Comparison of ENCODE assay signal across 12 mouse cellular contexts in the genomic region with DNA sequence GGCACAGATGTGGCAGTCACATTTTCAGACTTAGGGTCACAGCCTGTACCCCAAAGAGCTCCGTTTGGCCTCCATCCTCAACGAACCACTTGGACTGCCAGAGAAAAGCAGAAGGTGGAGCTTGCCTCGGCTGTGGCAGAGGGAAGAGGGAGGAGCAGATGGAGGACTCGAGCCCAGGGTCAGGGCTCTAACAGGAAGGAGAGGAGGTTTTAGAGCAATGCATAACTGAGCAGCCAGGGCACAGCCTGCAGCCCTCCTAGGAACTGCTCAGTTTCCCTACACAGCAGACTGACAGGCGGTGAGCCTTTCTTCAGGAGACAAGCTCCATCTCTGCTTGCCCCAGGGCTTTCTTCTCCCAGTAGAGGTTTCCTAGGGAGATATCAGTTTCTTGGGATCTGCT.
DNase-seq lines count a peak whose midpoint lies in the region; ATAC-seq lines count a peak whose summit lies in the region.
"Had no signal": no experiment of that assay in that cellular context is flagged by ENCODE, and none has a peak within 500 bp of the region (broad histone marks: within the 10 kb centered on the region; RNA-seq: fewer than 3 reads in every experiment).

No protein-coding gene starts in this region.

- peaks cover 16% of the 10 kb centered on the region for H3K4me1 ChIP-seq in midbrain, embryonic 10.5 days
- peaks cover 14% of the 10 kb centered on the region; the same call in 1 of the 2 replicates for H3K4me1 ChIP-seq in midbrain, embryonic 15.5 days
- H3K4me1 ChIP-seq in embryonic facial prominence, embryonic 11.5 days (ENCODE audit: control insufficient read depth, insufficient read depth, low read length), result no peaks in the 10 kb centered on the region
- peaks cover 69% of the 10 kb centered on the region for H3K4me1 ChIP-seq in liver, embryonic 13.5 days (replicated peaks)
- peaks cover 11% of the 10 kb centered on the region for H3K4me1 ChIP-seq in midbrain, embryonic 16.5 days (ENCODE audit: control insufficient read depth, insufficient read depth, low read length)

- H3K4me3 ChIP-seq in midbrain, embryonic 10.5 days, result no peak overlapping the region
- H3K4me3 ChIP-seq in midbrain, embryonic 15.5 days, result no peak overlapping the region
- no peak overlapping the region for H3K4me3 ChIP-seq in embryonic facial prominence, embryonic 11.5 days (ENCODE audit: low read depth, low read length)
- H3K4me3 ChIP-seq in liver, embryonic 13.5 days (replicated peaks), result no peak overlapping the region
- H3K4me3 ChIP-seq in midbrain, embryonic 16.5 days (ENCODE audit: low read depth, low read length), result no peak overlapping the region

- peak overlapping the region; percentile 34; the same call in 1 of the 2 replicates for H3K27ac ChIP-seq in midbrain, embryonic 10.5 days (replicated peaks)
- no peak overlapping the region for H3K27ac ChIP-seq in midbrain, embryonic 15.5 days
- no peak overlapping the region for H3K27ac ChIP-seq in embryonic facial prominence, embryonic 11.5 days (replicated peaks; ENCODE audit: low read depth, low read length)
- H3K27ac ChIP-seq in liver, embryonic 13.5 days, result peak overlapping the region; percentile 59
- no peak overlapping the region for H3K27ac ChIP-seq in midbrain, embryonic 16.5 days (ENCODE audit: low read length)

- no peak overlapping the region for H3K9ac ChIP-seq in midbrain, embryonic 15.5 days
- no peak overlapping the region for H3K9ac ChIP-seq in embryonic facial prominence, embryonic 11.5 days (replicated peaks; ENCODE audit: low read length)
- peak overlapping the region; percentile 31 for H3K9ac ChIP-seq in liver, embryonic 13.5 days
- no peak overlapping the region for H3K9ac ChIP-seq in midbrain, embryonic 16.5 days (ENCODE audit: low read depth, low read length)

- H3K27me3 ChIP-seq in midbrain, embryonic 10.5 days (ENCODE audit: low read depth, poor library complexity, severe bottlenecking), result no peaks in the 10 kb centered on the region
- H3K27me3 ChIP-seq in midbrain, embryonic 15.5 days (replicated peaks), result no peaks in the 10 kb centered on the region
- no peaks in the 10 kb centered on the region for H3K27me3 ChIP-seq in embryonic facial prominence, embryonic 11.5 days (ENCODE audit: control insufficient read depth, insufficient read depth, low read length)
- no peaks in the 10 kb centered on the region for H3K27me3 ChIP-seq in liver, embryonic 13.5 days
- no peaks in the 10 kb centered on the region for H3K27me3 ChIP-seq in midbrain, embryonic 16.5 days (ENCODE audit: control insufficient read depth, insufficient read depth, low read depth, low read length)

- H3K36me3 ChIP-seq in midbrain, embryonic 10.5 days, result no peaks in the 10 kb centered on the region
- no peaks in the 10 kb centered on the region for H3K36me3 ChIP-seq in midbrain, embryonic 15.5 days (replicated peaks)
- no peaks in the 10 kb centered on the region for H3K36me3 ChIP-seq in embryonic facial prominence, embryonic 11.5 days (replicated peaks; ENCODE audit: control insufficient read depth, insufficient read depth, low read depth, low read length)
- no peaks in the 10 kb centered on the region for H3K36me3 ChIP-seq in liver, embryonic 13.5 days
- no peaks in the 10 kb centered on the region for H3K36me3 ChIP-seq in midbrain, embryonic 16.5 days (ENCODE audit: control insufficient read depth, insufficient read depth, low read length)

- ATAC-seq in midbrain, embryonic 15.5 days (replicated peaks), result no peak; the same call in 1 of the 2 replicates
- ATAC-seq in embryonic facial prominence, embryonic 11.5 days (replicated peaks; ENCODE audit: insufficient number of reproducible peaks, low FRiP score, low TSS enrichment, low read depth), result peak; percentile 88
- ATAC-seq in liver, embryonic 13.5 days (ENCODE audit: low read depth), result peak; percentile 36
- peak; percentile 29 for ATAC-seq in midbrain, embryonic 16.5 days
- ATAC-seq: inflammation-experienced regulatory T-cells, adult 6 months; lung, postnatal 0 days had no signal

- no peak for DNase-seq in midbrain, embryonic 10.5 days (ENCODE audit: low spot score)
- DNase-seq in embryonic facial prominence, embryonic 11.5 days (ENCODE audit: low spot score), result no peak
- DNase-seq in liver, embryonic 13.5 days, result no peak
- no peak for DNase-seq in ovary, adult 18-20 months (ENCODE audit: low spot score)
- no peak for DNase-seq in left cerebral cortex, postnatal 25 days (ENCODE audit: low spot score in 2 of 2)
- DNase-seq: adrenal gland, postnatal 36 days; kidney, postnatal 14 days; thymus, postnatal 25 days had no signal

- intact Hi-C loops in left cerebral cortex, postnatal 25 days (cut with DNase I), result no loop called here

- 35% methylated on average over 5 of the region's 5 CpGs for WGBS in midbrain, embryonic 10.5 days
- 31% methylated on average over 5 of the region's 5 CpGs for WGBS in midbrain, embryonic 15.5 days
- WGBS in embryonic facial prominence, embryonic 11.5 days, result 18% methylated on average over 5 of the region's 5 CpGs
- WGBS in liver, embryonic 13.5 days (ENCODE audit: insufficient replicate concordance), result 33% methylated on average over 5 of the region's 5 CpGs
- 23% methylated on average over 5 of the region's 5 CpGs for WGBS in midbrain, embryonic 16.5 days

- H3K4me2 ChIP-seq in midbrain, embryonic 15.5 days, result no peak overlapping the region
- no peak overlapping the region for H3K4me2 ChIP-seq in embryonic facial prominence, embryonic 11.5 days (ENCODE audit: low read depth, low read length)
- H3K4me2 ChIP-seq in liver, embryonic 13.5 days, result no peak overlapping the region
- no peak overlapping the region for H3K4me2 ChIP-seq in midbrain, embryonic 16.5 days (ENCODE audit: low read length)

- H3K9me3 ChIP-seq in midbrain, embryonic 10.5 days (replicated peaks), result no peaks in the 10 kb centered on the region
- H3K9me3 ChIP-seq in midbrain, embryonic 15.5 days, result no peaks in the 10 kb centered on the region
- no peaks in the 10 kb centered on the region for H3K9me3 ChIP-seq in embryonic facial prominence, embryonic 11.5 days (replicated peaks; ENCODE audit: control insufficient read depth, low read length)
- H3K9me3 ChIP-seq in liver, embryonic 13.5 days (replicated peaks), result no peaks in the 10 kb centered on the region
- H3K9me3 ChIP-seq in midbrain, embryonic 16.5 days (replicated peaks; ENCODE audit: control insufficient read depth, low read length, poor library complexity, severe bottlenecking), result no peaks in the 10 kb centered on the region

Comparison
In these comparisons a context has a peak if more than half of its experiments do, and no peak if none do; other contexts are left out.
1. H3K27ac ChIP-seq: peak in midbrain, embryonic 10.5 days (single experiment) and liver, embryonic 13.5 days (single experiment); none in midbrain, embryonic 15.5 days (single experiment), embryonic facial prominence, embryonic 11.5 days (single experiment) and midbrain, embryonic 16.5 days (single experiment).